Mouse (Mus musculus) stomach, postnatal 0 days (tissue): Measurements from ENCODE around the gene Fam110c. TPM values are rescaled to one million over a fixed set of nuclear protein-coding genes. Genes with fewer than 3 reads are reported as not detected.

Experiments
- ATAC-seq: fragments of 200-750 bp; cut with Nextera tagmentation; 2 replicates; pipeline ENCODE4 v1.8.0; 2017; ENCODE audit not compliant: low FRiP score, low TSS enrichment
- DNase-seq: peaks from one replicate; pipeline ENCODE4 v3.0.0-alpha.2; 2016; ENCODE audit warnings: low spot score
- H3K27ac ChIP-seq: fragments of 300-500 bp; sonication (generic); replicated peaks from 2 replicates; pipeline ENCODE4 v1.5.1; 2014; ENCODE audit warnings: mild to moderate bottlenecking, control low read depth
- H3K27me3 ChIP-seq: fragments of 300-500 bp; sonication (generic); 2 replicates; pipeline ENCODE4 v1.6.1; 2014; ENCODE audit warnings: low read length; ENCODE audit not compliant: control insufficient read depth, insufficient read depth
- H3K36me3 ChIP-seq: fragments of 300-500 bp; sonication (generic); 2 replicates; pipeline ENCODE4 v1.6.1; 2014; ENCODE audit warnings: low read length, mixed read lengths; ENCODE audit not compliant: control insufficient read depth, insufficient read depth
- H3K4me1 ChIP-seq: fragments of 300-500 bp; sonication (generic); replicated peaks from 2 replicates; pipeline ENCODE4 v1.6.1; 2014; ENCODE audit warnings: antibody characterized with exemption; ENCODE audit not compliant: control insufficient read depth, insufficient read depth
- H3K4me2 ChIP-seq: fragments of 300-500 bp; sonication (generic); replicated peaks from 2 replicates; pipeline ENCODE4 v1.6.1; 2014; ENCODE audit warnings: low read depth, mild to moderate bottlenecking, control low read depth, moderate library complexity
- H3K4me3 ChIP-seq: fragments of 300-500 bp; sonication (generic); 2 replicates; pipeline ENCODE4 v1.5.1; 2014; ENCODE audit warnings: low read depth, low read length, control low read depth
- H3K9ac ChIP-seq: fragments of 300-500 bp; sonication (generic); 2 replicates; pipeline ENCODE4 v1.6.1; 2014; ENCODE audit warnings: mild to moderate bottlenecking, low read length, control low read depth, mixed read lengths
- H3K9me3 ChIP-seq: fragments of 300-500 bp; sonication (generic); 2 replicates; pipeline ENCODE4 v1.6.1; 2016; ENCODE audit warnings: low read length; ENCODE audit not compliant: control insufficient read depth
- CTCF ChIP-seq: IDR thresholded peaks from 2 replicates; pipeline ENCODE4 v1.5.1; 2016; ENCODE audit warnings: antibody characterized with exemption, low read depth, mild to moderate bottlenecking, moderate library complexity
- EP300 ChIP-seq: optimal IDR thresholded peaks from 2 replicates; pipeline ENCODE3; 2016; ENCODE audit warnings: antibody characterized with exemption
- WGBS: fragments of 180-500 bp; shearing (Covaris S2); extraction: QIAGEN DNeasy Blood & Tissue Kit; methylation state at CpG from one replicate; pipeline ENCODE4 v1.1.7; 2014; 5-methylcytosine and 5-hydroxymethylcytosine counted together
- polyA plus RNA-seq: library from polyadenylated mRNA; unstranded; fragments of >200 nt; fragmentation: Nextera tagmentation; extraction: Ambion mirVana; gene quantifications from 2 replicates; pipeline ENCODE4 v1.2.1, GENCODE M21; 2015

The Fam110c gene
- polyA plus RNA-seq, 1 experiment from 2014 or later = 9.5 TPM

DNA sequence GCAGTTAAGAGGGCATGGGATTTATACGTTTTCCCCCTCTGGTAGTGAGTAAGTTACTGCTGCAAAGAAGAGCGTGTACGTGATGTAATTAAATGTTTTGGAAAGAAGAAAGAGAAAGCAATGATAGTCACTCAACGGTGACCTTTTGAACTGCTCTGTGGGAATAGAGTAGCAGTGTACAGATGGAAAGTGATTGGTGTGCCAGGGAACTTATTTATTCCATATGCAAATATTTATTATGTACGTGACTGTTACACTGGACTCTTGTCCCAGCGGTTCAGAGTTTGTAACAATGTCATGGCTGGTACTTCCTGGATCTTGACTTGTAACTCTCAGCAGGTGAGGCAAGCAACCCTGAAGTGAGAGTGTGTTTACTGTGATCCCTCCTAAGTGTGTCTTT is 6.7 kb downstream of the Fam110c start:
- ATAC-seq = peak; percentile 62
- H3K36me3 ChIP-seq = no peaks in the 10 kb centered on the region
- no peak for TF ChIP-seq EP300
- H3K27me3 ChIP-seq = no peaks in the 10 kb centered on the region
- H3K9ac ChIP-seq = no peak overlapping the region
- no peak overlapping the region for H3K4me2 ChIP-seq
- peaks cover 4% of the 10 kb centered on the region for H3K4me1 ChIP-seq
- no peak overlapping the region for H3K27ac ChIP-seq
- no peak for DNase-seq
- H3K9me3 ChIP-seq = no peaks in the 10 kb centered on the region
- H3K4me3 ChIP-seq = no peak overlapping the region
- 56% methylated on average over 6 of the region's 6 CpGs for WGBS

DNA sequence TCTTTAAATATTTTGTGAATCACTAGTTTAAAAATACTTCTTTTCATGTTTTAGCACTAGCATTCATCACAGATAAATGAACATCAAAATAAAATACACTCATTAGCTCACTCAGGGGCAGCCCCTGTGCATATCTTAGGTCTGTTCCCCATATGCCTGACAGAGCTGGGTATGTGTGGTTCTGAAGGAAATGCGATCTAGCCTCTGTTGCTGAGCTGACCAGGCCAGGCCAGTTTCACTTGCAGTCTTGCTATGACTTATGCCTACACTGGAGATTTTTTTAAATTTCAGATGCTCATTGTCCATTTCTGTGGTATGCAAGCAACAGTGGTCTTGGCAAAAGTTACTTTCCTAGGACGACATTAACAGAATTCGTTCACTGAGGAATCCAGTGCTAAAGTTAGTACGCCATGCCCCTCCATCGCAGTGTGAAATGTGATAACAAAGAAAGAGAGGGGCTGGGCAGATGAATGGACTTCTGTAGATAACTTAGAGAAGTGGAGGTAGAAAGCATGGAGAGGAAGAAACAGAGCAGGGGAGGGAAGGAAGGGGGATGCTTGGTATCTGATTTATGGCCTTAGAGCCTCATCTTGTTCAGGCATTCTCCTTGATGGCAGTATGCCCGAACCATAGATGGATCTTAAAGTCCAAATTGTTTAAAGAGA is 7.4 kb downstream of the Fam110c start:
- ATAC-seq = no peak
- TF ChIP-seq CTCF (no peak), EP300 (no peak)
- H3K27me3 ChIP-seq = no peaks in the 10 kb centered on the region
- H3K4me3 ChIP-seq = no peak overlapping the region
- WGBS = 74% methylated on average over 6 of the region's 6 CpGs
- no peak overlapping the region for H3K27ac ChIP-seq
- no peak overlapping the region for H3K9ac ChIP-seq
- no peaks in the 10 kb centered on the region for H3K36me3 ChIP-seq
- no peak overlapping the region for H3K4me2 ChIP-seq
- no peak for DNase-seq
- no peaks in the 10 kb centered on the region for H3K9me3 ChIP-seq
- H3K4me1 ChIP-seq = peaks cover 4% of the 10 kb centered on the region

DNA sequence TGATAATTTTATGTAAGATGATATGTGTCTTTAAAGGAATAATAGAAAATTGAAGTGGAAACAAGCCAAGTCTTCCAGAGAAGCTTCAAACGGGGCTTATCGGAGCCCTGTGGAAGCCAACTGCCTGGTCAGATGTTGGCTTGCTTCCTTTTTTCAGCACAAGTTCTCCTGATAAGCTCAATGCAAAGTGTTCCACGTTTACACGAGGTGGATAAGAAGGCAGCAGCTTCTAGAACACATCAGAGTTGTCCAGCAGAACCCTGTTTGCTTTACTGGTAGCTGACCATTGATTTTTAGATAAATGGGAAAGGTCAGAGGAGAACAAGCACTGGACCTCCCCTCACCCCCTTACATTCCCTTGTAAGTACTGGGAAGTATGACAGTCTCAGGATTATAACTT is 9.3 kb downstream of the Fam110c start:
- peak overlapping the region; percentile 73 for H3K27ac ChIP-seq
- WGBS = 34% methylated on average over 4 of the region's 4 CpGs
- peak; percentile 66 for ATAC-seq

DNA sequence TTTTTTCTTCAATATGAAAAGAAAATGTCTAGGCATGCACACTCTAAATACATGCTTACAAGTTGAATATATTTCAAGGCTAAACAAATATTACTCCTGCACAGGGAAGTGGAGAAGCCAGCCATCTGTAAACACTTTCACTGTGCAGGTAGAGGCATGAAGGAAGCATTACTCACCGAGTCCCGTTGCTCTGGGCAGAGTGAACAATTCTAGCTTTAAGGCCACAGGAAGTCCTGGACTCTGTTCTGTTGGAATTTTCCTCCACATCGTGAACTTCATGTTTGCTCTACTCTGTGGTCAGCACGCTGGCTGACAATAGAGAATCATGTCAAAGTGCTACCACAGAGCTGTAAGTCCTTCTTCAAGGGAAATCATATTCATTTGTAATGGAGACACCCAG is 9.7 kb downstream of the Fam110c start:
- DNase-seq = peak; percentile 51
- Histone ChIP-seq H3K27me3 (no peaks in the 10 kb centered on the region), H3K9me3 (no peaks in the 10 kb centered on the region), H3K4me2 (no peak overlapping the region), H3K36me3 (no peaks in the 10 kb centered on the region), H3K4me3 (no peak overlapping the region), H3K9ac (no peak overlapping the region), H3K27ac (peak overlapping the region; percentile 78), H3K4me1 (peaks cover 2% of the 10 kb centered on the region)
- TF ChIP-seq EP300 (no peak), CTCF (no peak)
- ATAC-seq = peak; percentile 90
- 42% methylated on average over 4 of the region's 4 CpGs for WGBS

More for the DNA sequence above, 9.3 kb downstream of the Fam110c start:
- H3K27me3 ChIP-seq = no peaks in the 10 kb centered on the region
- peaks cover 4% of the 10 kb centered on the region for H3K4me1 ChIP-seq
- H3K9me3 ChIP-seq = no peaks in the 10 kb centered on the region
- no peak overlapping the region for H3K9ac ChIP-seq
- H3K4me3 ChIP-seq = no peak overlapping the region
- H3K36me3 ChIP-seq = no peaks in the 10 kb centered on the region
- DNase-seq = no peak
- TF ChIP-seq CTCF (no peak), EP300 (no peak)
- no peak overlapping the region for H3K4me2 ChIP-seq

DNA sequence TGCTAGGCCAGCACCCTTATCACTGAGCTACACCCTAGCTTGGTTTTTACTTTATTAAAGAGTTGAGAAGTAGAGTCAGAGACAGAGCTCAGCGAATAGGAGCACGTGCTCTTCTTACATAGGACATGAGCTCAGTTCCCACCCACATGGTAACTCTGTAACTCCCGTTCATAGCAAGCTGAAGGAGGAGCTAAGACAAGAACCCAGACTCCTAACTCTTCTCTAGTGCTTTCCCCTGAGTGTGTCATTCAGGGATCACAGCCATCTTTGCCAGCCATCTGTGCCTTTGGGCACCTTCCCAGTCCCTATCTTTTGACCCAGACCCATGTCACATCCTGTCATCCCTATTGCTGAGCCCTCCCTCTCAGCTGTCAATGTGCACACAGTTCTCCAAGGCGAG is 13.4 kb downstream of the Fam110c start:
- H3K4me2 ChIP-seq = no peak overlapping the region
- H3K4me1 ChIP-seq = peaks cover 2% of the 10 kb centered on the region
- H3K27ac ChIP-seq = no peak overlapping the region
- no peak for TF ChIP-seq CTCF
- TF ChIP-seq EP300 = no peak
- H3K9ac ChIP-seq = no peak overlapping the region
- no peaks in the 10 kb centered on the region for H3K36me3 ChIP-seq
- 77% methylated on average over 4 of the region's 4 CpGs for WGBS
- ATAC-seq = no peak
- H3K27me3 ChIP-seq = no peaks in the 10 kb centered on the region
- H3K4me3 ChIP-seq = no peak overlapping the region
- no peaks in the 10 kb centered on the region for H3K9me3 ChIP-seq
- DNase-seq = no peak

DNA sequence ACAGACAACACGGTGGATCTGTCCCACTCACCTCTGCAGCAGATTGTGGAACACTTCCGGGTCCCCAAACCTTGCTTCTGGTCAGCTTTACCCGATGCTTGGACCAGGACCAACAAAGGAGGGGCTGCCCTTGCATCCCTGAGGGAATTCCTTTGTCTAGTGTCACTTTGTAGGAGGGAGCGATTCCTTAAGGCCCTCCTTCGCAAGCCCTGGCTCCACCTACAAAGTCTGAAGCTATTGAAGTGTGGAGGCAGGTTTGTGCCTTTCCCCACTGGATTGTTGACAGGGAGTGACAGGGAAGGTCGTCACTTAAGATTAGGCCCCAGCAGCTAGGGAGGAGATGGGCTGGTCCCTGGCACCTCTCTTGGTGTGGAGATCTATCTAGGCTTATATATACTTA is 16.7 kb downstream of the Fam110c start:
- Histone ChIP-seq H3K36me3 (no peaks in the 10 kb centered on the region), H3K4me1 (no peaks in the 10 kb centered on the region), H3K27ac (no peak overlapping the region), H3K27me3 (no peaks in the 10 kb centered on the region), H3K9ac (no peak overlapping the region), H3K4me3 (no peak overlapping the region), H3K9me3 (no peaks in the 10 kb centered on the region), H3K4me2 (no peak overlapping the region)
- ATAC-seq (no peak), DNase-seq (no peak)
- TF ChIP-seq EP300 (no peak), CTCF (no peak)
- WGBS = 37% methylated on average over 6 of the region's 6 CpGs
